Mouse (Mus musculus) ES-Bruce4 (cell line): Measurements from ENCODE around the gene Cmtm2b. TPM values are rescaled to one million over a fixed set of nuclear protein-coding genes. Genes with fewer than 3 reads are reported as not detected.
A peak's percentile ranks its signal among the peaks of the same experiment; 100 is the strongest.

Experiments used
- H3K27ac ChIP-seq: 2 replicates; pipeline ENCODE4 v1.5.1; 2012; ENCODE audit warnings: low read length, inconsistent platforms; ENCODE audit not compliant: insufficient read depth
- H3K27me3 ChIP-seq: 2 replicates; pipeline ENCODE4 v1.6.1; 2012; ENCODE audit warnings: mild to moderate bottlenecking, low read length, inconsistent platforms; ENCODE audit not compliant: control insufficient read depth, poor library complexity, insufficient read depth, severe bottlenecking
- H3K36me3 ChIP-seq: 2 replicates; pipeline ENCODE4 v1.6.1; 2012; ENCODE audit warnings: inconsistent platforms, mild to moderate bottlenecking, low read length, moderate library complexity; ENCODE audit not compliant: control insufficient read depth, poor library complexity, insufficient read depth, severe bottlenecking
- H3K4me1 ChIP-seq: one replicate; pipeline ENCODE4 v1.8.1; 2011; ENCODE audit warnings: low read length; ENCODE audit not compliant: control insufficient read depth, insufficient read depth
- H3K4me3 ChIP-seq: 2 replicates; pipeline ENCODE4 v1.5.1; 2011; ENCODE audit warnings: low read depth, mild to moderate bottlenecking, low read length
- H3K9ac ChIP-seq: 2 replicates; pipeline ENCODE4 v1.6.1; 2012; ENCODE audit warnings: low read depth, mild to moderate bottlenecking, inconsistent platforms; ENCODE audit not compliant: poor library complexity, severe bottlenecking
- H3K9me3 ChIP-seq: replicated peaks from 2 replicates; pipeline ENCODE4 v1.6.1; 2012; ENCODE audit warnings: mild to moderate bottlenecking, low read length, inconsistent platforms; ENCODE audit not compliant: control insufficient read depth, poor library complexity, insufficient read depth, severe bottlenecking
- CTCF ChIP-seq: IDR thresholded peaks from one replicate; pipeline ENCODE4 v1.8.1; 2011; ENCODE audit warnings: low read depth, low read length
- EP300 ChIP-seq: IDR thresholded peaks from 2 replicates; pipeline ENCODE4 v1.6.1; 2011; ENCODE audit warnings: low read depth, low read length; ENCODE audit not compliant: insufficient read depth
- POLR2A ChIP-seq: IDR thresholded peaks from one replicate; pipeline ENCODE4 v1.8.1; 2011; ENCODE audit warnings: low read length; ENCODE audit not compliant: insufficient read depth
- polyA plus RNA-seq: library from polyadenylated mRNA; stranded (reverse); fragments of >200 nt; gene quantifications from 2 replicates; pipeline ENCODE4 v1.2.4, GENCODE M21; 2011; ENCODE audit warnings: low read depth; ENCODE audit not compliant: missing spikeins, insufficient read depth, insufficient read length

Gene Cmtm2b
- polyA plus RNA-seq, 1 experiment, result not detected

DNA sequence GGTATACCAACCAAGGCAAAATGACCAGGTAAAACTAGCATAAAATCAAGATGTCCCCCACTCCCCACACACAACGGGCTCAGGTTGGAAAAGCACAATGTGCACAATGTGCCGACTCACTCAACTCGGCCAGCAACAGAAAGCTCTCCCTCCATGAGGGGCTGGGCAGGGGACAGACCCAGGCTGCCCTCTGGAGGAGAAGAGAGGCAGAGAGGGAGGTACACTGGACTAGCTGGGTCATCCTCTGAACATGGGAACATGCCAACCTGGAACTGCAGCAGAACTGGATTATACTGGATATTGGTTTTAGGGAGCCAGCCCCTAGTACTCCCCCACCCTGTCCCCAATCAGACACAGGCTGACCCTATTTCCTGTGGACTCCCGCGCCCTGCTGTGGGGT is 31.2 kb downstream of the Cmtm2b start:
- Histone ChIP-seq H3K9me3 (no peaks in the 10 kb centered on the region), H3K9ac (no peak overlapping the region), H3K27me3 (no peaks in the 10 kb centered on the region), H3K27ac (no peak overlapping the region), H3K4me3 (no peak overlapping the region), H3K4me1 (no peaks in the 10 kb centered on the region), H3K36me3 (peaks cover 17% of the 10 kb centered on the region; the same call in 1 of the 2 replicates)
- TF ChIP-seq EP300 (no peak), CTCF (peak; percentile 43)

DNA sequence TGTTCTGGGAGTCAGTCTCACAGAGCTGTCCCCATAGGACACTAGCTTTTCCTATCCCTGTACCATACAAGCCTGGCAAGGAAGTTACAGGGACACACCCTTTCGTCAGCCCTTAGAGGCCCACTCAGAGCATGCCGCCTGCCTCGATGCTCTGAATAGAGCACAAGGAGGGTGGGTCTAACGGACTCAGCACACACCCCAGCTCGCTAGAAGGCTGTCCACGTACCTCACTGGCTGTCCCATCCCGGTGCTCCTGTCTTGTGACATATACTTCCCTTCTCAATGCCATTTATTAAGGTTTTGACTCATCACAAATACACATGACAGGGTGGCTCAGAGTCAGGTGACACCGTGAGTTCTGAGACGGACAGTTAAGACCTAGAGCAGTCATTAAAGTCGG is 32.5 kb downstream of the Cmtm2b start:
- peaks cover 17% of the 10 kb centered on the region; the same call in 1 of the 2 replicates for H3K36me3 ChIP-seq
- no peak overlapping the region for H3K4me3 ChIP-seq
- TF ChIP-seq POLR2A (no peak), CTCF (no peak), EP300 (no peak)
- no peaks in the 10 kb centered on the region for H3K9me3 ChIP-seq
- no peaks in the 10 kb centered on the region for H3K4me1 ChIP-seq
- H3K27ac ChIP-seq, result no peak overlapping the region
- H3K27me3 ChIP-seq, result no peaks in the 10 kb centered on the region
- no peak overlapping the region for H3K9ac ChIP-seq

DNA sequence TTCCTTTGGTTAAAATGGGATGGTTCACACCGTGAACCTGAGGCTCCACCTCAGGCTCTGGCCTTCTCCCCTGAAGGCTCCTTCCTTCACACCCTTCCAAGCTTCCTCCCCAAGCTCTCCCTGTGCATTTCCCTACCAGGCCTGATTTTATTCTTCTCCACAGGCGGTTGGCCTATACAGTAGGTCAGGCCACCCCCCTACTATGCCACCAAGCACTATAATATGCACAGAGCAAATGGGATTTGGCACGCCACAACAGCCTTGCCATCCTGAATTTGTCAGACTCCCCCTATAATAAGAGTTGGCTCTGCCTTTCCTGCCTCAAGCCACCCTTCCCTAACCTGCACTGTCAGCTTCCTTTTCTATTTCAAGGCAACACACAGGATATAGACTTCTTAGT is 36.6 kb downstream of the Cmtm2b start:
- Histone ChIP-seq H3K9me3 (0 out of 2 replicates have a peak, but pooled peaks cover 3% of the 10 kb centered on the region), H3K4me1 (no peaks in the 10 kb centered on the region), H3K27ac (no peak overlapping the region), H3K4me3 (no peak overlapping the region), H3K27me3 (no peaks in the 10 kb centered on the region), H3K9ac (no peak overlapping the region), H3K36me3 (peaks cover 21% of the 10 kb centered on the region; the same call in 1 of the 2 replicates)
- TF ChIP-seq POLR2A (no peak), EP300 (no peak), CTCF (no peak)

DNA sequence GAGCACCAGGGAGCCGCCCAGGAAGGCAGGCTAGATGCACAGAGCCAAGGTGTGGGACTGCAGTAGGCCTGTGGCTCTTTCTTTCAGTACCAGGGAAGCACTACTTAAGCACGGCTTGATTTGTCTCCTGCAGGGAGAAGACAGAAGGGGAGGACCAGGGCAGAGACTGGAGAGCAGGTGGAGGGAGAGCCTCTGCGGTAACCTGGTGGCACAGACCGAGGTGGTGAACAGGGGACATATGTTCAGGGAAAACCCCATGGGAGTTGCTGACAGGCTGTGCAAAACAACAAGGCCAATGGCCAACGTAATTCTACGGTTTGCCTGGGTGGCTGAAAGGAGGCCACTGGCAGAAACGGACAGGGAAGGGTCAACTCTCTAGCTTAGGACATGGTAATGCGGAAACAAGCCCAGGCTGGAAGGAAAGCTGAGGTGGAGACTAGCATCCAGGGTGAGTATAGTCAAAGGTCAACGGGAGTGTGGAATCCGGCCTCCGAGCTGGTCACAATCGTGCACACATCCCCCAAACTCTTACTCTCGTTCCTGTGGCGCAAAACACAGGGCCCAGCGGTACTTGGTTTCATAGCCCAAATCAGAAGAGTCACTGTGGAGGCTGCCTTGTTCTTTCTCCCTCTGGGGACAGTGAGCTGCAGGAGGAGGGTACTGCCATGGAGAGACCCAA is 37.9 kb downstream of the Cmtm2b start:
- Histone ChIP-seq H3K36me3 (peaks cover 14% of the 10 kb centered on the region; the same call in 1 of the 2 replicates), H3K9ac (no peak overlapping the region), H3K9me3 (peaks cover 12% of the 10 kb centered on the region), H3K4me1 (no peaks in the 10 kb centered on the region), H3K4me3 (no peak overlapping the region), H3K27me3 (no peaks in the 10 kb centered on the region), H3K27ac (no peak overlapping the region)
- TF ChIP-seq CTCF, result no peak
- no peak for TF ChIP-seq EP300
- no peak for TF ChIP-seq POLR2A

DNA sequence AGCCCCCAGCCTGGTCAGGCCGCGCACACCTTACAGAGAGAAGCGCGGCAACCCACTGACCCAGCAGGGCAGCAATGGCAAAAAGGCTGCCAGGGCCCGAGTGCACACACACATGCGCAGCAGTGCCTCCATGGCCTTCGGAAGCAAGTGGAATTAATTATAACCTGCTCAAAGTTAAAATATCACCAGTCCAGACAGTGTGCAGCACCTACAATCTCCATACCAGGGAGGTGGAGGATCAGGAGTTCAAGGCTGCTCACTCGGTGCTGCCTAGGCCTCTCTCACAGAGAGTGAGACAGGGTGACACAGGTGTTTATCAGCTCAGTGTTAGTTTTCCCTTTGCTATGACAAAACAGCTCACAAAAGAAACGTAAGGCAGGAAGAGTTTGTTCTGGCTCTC is 43.7 kb downstream of the Cmtm2b start:
- Histone ChIP-seq H3K36me3 (peaks cover 5% of the 10 kb centered on the region; the same call in 1 of the 2 replicates), H3K9me3 (peaks cover 38% of the 10 kb centered on the region), H3K4me1 (no peaks in the 10 kb centered on the region), H3K27ac (no peak overlapping the region), H3K27me3 (no peaks in the 10 kb centered on the region), H3K4me3 (no peak overlapping the region), H3K9ac (no peak overlapping the region)
- TF ChIP-seq EP300 (no peak), CTCF (no peak), POLR2A (no peak)

DNA sequence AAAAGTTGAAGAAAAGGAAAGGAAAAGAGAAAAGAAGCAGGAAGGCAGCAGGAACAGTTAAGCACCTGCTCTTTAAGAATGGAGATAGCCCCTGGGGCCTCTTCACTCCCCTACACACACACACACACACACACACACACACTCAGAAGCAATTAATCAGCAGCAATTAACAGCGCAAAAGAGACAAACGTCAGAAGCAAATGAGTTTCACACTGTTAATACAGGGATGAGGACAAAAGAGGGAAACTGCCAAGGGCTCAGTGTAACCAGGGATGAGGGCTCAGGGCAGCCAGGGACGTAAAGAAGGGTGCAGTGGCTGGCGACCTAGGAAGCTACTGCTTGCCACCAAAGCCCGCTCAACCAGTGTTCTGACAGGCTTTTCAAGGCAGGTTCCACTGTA is 45.4 kb downstream of the Cmtm2b start:
- Histone ChIP-seq H3K9me3 (peaks cover 38% of the 10 kb centered on the region), H3K4me3 (no peak overlapping the region), H3K27ac (no peak overlapping the region), H3K36me3 (peaks cover 5% of the 10 kb centered on the region; the same call in 1 of the 2 replicates), H3K4me1 (no peaks in the 10 kb centered on the region), H3K9ac (no peak overlapping the region), H3K27me3 (no peaks in the 10 kb centered on the region)
- TF ChIP-seq EP300 (no peak), POLR2A (no peak)
